Comparison of ENCODE assay signal across 8 mouse cellular contexts in the genomic region with DNA sequence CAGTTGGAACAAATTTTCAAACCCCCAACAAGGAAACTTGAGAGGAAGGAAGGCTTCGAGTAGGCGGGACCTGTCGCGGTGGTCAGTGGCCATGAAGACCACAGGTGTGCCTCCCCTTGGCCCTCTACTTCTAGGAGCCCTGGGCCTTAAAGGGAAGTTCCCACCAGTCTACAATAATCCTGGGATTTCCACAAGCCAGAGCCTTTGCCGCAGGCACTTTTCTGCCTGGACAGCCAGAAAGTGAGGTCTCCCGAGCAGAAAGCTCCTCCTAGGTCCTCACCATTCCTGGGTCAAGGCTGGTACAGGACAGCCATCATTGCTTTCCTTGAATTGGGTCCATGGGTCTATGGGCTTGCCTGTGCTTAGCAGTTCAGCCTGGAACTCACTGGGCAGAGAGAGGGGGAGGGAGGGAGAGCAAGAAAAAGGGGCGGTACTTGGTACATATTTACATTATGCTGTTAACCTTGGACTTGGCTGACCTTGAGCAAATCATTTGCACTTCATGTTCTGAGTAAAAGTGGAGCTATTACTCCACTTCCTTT. TPM values are rescaled to one million over a fixed set of nuclear protein-coding genes. Genes with fewer than 3 reads are reported as not detected.
A peak's percentile ranks its signal among the peaks of the same experiment; 100 is the strongest.
DNase-seq lines count a peak whose midpoint lies in the region; ATAC-seq and TF ChIP-seq lines count a peak whose summit lies in the region.

No protein-coding gene starts in this region.

- H3K27ac ChIP-seq in heart, embryonic 10.5 days: peak overlapping the region; percentile 97
- H3K27ac ChIP-seq in embryonic facial prominence, embryonic 10.5 days (replicated peaks): peak overlapping the region; percentile 89
- H3K27ac ChIP-seq in intestine, embryonic 15.5 days: peak overlapping the region; percentile 98
- peak overlapping the region; percentile 99 for H3K27ac ChIP-seq in liver, postnatal 0 days (ENCODE audit: low read depth)
- peak overlapping the region; percentile 97 for H3K27ac ChIP-seq in stomach, embryonic 14.5 days (ENCODE audit: low read length)

- H3K4me2 ChIP-seq in intestine, embryonic 15.5 days (replicated peaks): peak overlapping the region; percentile 72
- H3K4me2 ChIP-seq in liver, postnatal 0 days (ENCODE audit: low read depth, low read length): peak overlapping the region; percentile 83
- peak overlapping the region; percentile 58 for H3K4me2 ChIP-seq in stomach, embryonic 14.5 days (replicated peaks; ENCODE audit: low read depth, low read length)

- WGBS in heart, embryonic 10.5 days: 15% methylated on average over 7 of the region's 7 CpGs
- WGBS in embryonic facial prominence, embryonic 10.5 days: 11% methylated on average over 7 of the region's 7 CpGs
- WGBS in intestine, embryonic 15.5 days: 11% methylated on average over 7 of the region's 7 CpGs
- 12% methylated on average over 7 of the region's 7 CpGs for WGBS in liver, postnatal 0 days (ENCODE audit: insufficient replicate concordance)
- 12% methylated on average over 7 of the region's 7 CpGs for WGBS in stomach, embryonic 14.5 days

- TF ChIP-seq CTCF in liver, postnatal 0 days (IDR thresholded peaks at IDR 0.05; ENCODE audit: low read depth): no peak

- no peaks in the 10 kb centered on the region for H3K36me3 ChIP-seq in heart, embryonic 10.5 days
- H3K36me3 ChIP-seq in embryonic facial prominence, embryonic 10.5 days (replicated peaks): no peaks in the 10 kb centered on the region
- H3K36me3 ChIP-seq in intestine, embryonic 15.5 days: no peaks in the 10 kb centered on the region
- no peaks in the 10 kb centered on the region for H3K36me3 ChIP-seq in liver, postnatal 0 days (replicated peaks; ENCODE audit: insufficient read depth, low read length)
- no peaks in the 10 kb centered on the region for H3K36me3 ChIP-seq in stomach, embryonic 14.5 days (ENCODE audit: control insufficient read depth, insufficient read depth, low read length)

- DNase-seq in heart, embryonic 10.5 days (ENCODE audit: low spot score): no peak
- no peak for DNase-seq in heart, adult 8-10 months (ENCODE audit: low spot score)
- DNase-seq in embryonic facial prominence, embryonic 10.5 days (ENCODE audit: low spot score): peak; percentile 32
- peak; percentile 61 for DNase-seq in liver, postnatal 0 days
- DNase-seq in left cerebral cortex, adult 9 months (ENCODE audit: low spot score in 2 of 2): no peak
- DNase-seq in layer of hippocampus, adult 9-10 months (ENCODE audit: low spot score): no peak

- H3K9me3 ChIP-seq in heart, embryonic 10.5 days: no peaks in the 10 kb centered on the region
- no peaks in the 10 kb centered on the region for H3K9me3 ChIP-seq in embryonic facial prominence, embryonic 10.5 days
- no peaks in the 10 kb centered on the region for H3K9me3 ChIP-seq in intestine, embryonic 15.5 days
- H3K9me3 ChIP-seq in liver, postnatal 0 days (ENCODE audit: low read length): no peaks in the 10 kb centered on the region
- H3K9me3 ChIP-seq in stomach, embryonic 14.5 days (ENCODE audit: control insufficient read depth, low read depth, low read length): no peaks in the 10 kb centered on the region

- H3K4me3 ChIP-seq in heart, embryonic 10.5 days: peak overlapping the region; percentile 56
- H3K4me3 ChIP-seq in embryonic facial prominence, embryonic 10.5 days: peak overlapping the region; percentile 54
- H3K4me3 ChIP-seq in intestine, embryonic 15.5 days (replicated peaks): 0 out of 2 replicates have a peak overlapping the region, but pooled peaks have one; percentile 23
- peak overlapping the region; percentile 42 for H3K4me3 ChIP-seq in liver, postnatal 0 days (ENCODE audit: low read depth, low read length)
- peak overlapping the region; percentile 18; the same call in 1 of the 2 replicates for H3K4me3 ChIP-seq in stomach, embryonic 14.5 days (ENCODE audit: low read depth, low read length)

- peak; percentile 83 for TF ChIP-seq EP300 in liver, postnatal 0 days (IDR thresholded peaks at IDR 0.05; ENCODE audit: low read depth)

- H3K4me1 ChIP-seq in heart, embryonic 10.5 days: peaks cover 94% of the 10 kb centered on the region
- H3K4me1 ChIP-seq in embryonic facial prominence, embryonic 10.5 days: peaks cover 99% of the 10 kb centered on the region
- peaks cover 73% of the 10 kb centered on the region for H3K4me1 ChIP-seq in intestine, embryonic 15.5 days (replicated peaks)
- peaks cover 61% of the 10 kb centered on the region for H3K4me1 ChIP-seq in liver, postnatal 0 days (ENCODE audit: insufficient read depth)
- H3K4me1 ChIP-seq in stomach, embryonic 14.5 days (ENCODE audit: control insufficient read depth, insufficient read depth, low read length): peaks cover 75% of the 10 kb centered on the region

- peak overlapping the region; percentile 26; the same call in 1 of the 2 replicates for H3K9ac ChIP-seq in intestine, embryonic 15.5 days
- peak overlapping the region; percentile 69 for H3K9ac ChIP-seq in liver, postnatal 0 days (replicated peaks)
- H3K9ac ChIP-seq in stomach, embryonic 14.5 days (replicated peaks; ENCODE audit: low read depth, low read length): no peak overlapping the region; the same call in 1 of the 2 replicates

- H3K27me3 ChIP-seq in heart, embryonic 10.5 days (ENCODE audit: insufficient read depth, poor library complexity, severe bottlenecking): no peaks in the 10 kb centered on the region
- H3K27me3 ChIP-seq in embryonic facial prominence, embryonic 10.5 days (replicated peaks; ENCODE audit: low read depth, poor library complexity, severe bottlenecking): peaks cover 36% of the 10 kb centered on the region
- no peaks in the 10 kb centered on the region for H3K27me3 ChIP-seq in intestine, embryonic 15.5 days (replicated peaks)
- peaks cover 9% of the 10 kb centered on the region for H3K27me3 ChIP-seq in liver, postnatal 0 days (ENCODE audit: insufficient read depth, low read length)
- H3K27me3 ChIP-seq in stomach, embryonic 14.5 days (ENCODE audit: control insufficient read depth, insufficient read depth, low read length): no peaks in the 10 kb centered on the region

- peak; percentile 19 for ATAC-seq in intestine, embryonic 15.5 days
- peak; percentile 50 for ATAC-seq in liver, postnatal 0 days
- no peak for ATAC-seq in stomach, embryonic 14.5 days (ENCODE audit: insufficient number of reproducible peaks, insufficient read depth, low FRiP score, low read depth)

RNA-seq across cellular contexts. Expression of gene Irf2bpl, which starts 4.6 kb away (rescaled TPM):
- 28.7 and 35.3 TPM in 2 replicates for polyA plus RNA-seq in heart, embryonic 10.5 days (2016; fragmentation: Nextera tagmentation; extraction: Ambion mirVana)
- total RNA-seq in heart, adult 8-10 months (2022): 10 to 100 TPM; 26.2 to 30.4 (median 27.8) TPM
- 13.5 and 17.3 TPM in 2 replicates for polyA plus RNA-seq in embryonic facial prominence, embryonic 10.5 days (2016; fragmentation: Nextera tagmentation; extraction: Ambion mirVana)
- polyA plus RNA-seq in intestine, embryonic 15.5 days (2015; fragmentation: Nextera tagmentation; extraction: Ambion mirVana): 19.6 and 22.4 TPM in 2 replicates
- 5.0 and 5.3 TPM in 2 replicates for polyA plus RNA-seq in liver, postnatal 0 days (2015; fragmentation: Nextera tagmentation; extraction: Ambion mirVana)
- 18.2 and 21.6 TPM in 2 replicates for polyA plus RNA-seq in stomach, embryonic 14.5 days (2014; fragmentation: Nextera tagmentation; extraction: Ambion mirVana)

RNA-seq across cellular contexts. Expression of gene Cipc, which starts 57.7 kb away (rescaled TPM):
- polyA plus RNA-seq in heart, embryonic 10.5 days (2016; fragmentation: Nextera tagmentation; extraction: Ambion mirVana): 26.7 and 33.8 TPM in 2 replicates
- total RNA-seq in heart, adult 8-10 months (2022): 10 to 100 TPM; 42.4 to 53.8 (median 48.3) TPM
- polyA plus RNA-seq in embryonic facial prominence, embryonic 10.5 days (2016; fragmentation: Nextera tagmentation; extraction: Ambion mirVana): 35.1 and 37.1 TPM in 2 replicates
- 10.6 TPM in 2 replicates for polyA plus RNA-seq in intestine, embryonic 15.5 days (2015; fragmentation: Nextera tagmentation; extraction: Ambion mirVana)
- polyA plus RNA-seq in liver, postnatal 0 days (2015; fragmentation: Nextera tagmentation; extraction: Ambion mirVana): 4.4 and 4.7 TPM in 2 replicates
- polyA plus RNA-seq in stomach, embryonic 14.5 days (2014; fragmentation: Nextera tagmentation; extraction: Ambion mirVana): 20.9 and 22.3 TPM in 2 replicates

Comparison
In these comparisons a context has a peak if more than half of its experiments do, and no peak if none do; other contexts are left out.
1. DNase-seq: peak in embryonic facial prominence, embryonic 10.5 days (single experiment) and liver, postnatal 0 days (single experiment); none in heart, embryonic 10.5 days (single experiment), heart, adult 8-10 months (single experiment), left cerebral cortex, adult 9 months (0 of 2) and layer of hippocampus, adult 9-10 months (single experiment).
2. Peak in every context shown above with its lines, with median percentiles within 50 percentile points of each other: H3K27ac ChIP-seq, H3K4me3 ChIP-seq and H3K4me2 ChIP-seq.